Mouse (Mus musculus): ENCODE data around the gene Snn. TPM values are rescaled to one million over a fixed set of nuclear protein-coding genes. Genes with fewer than 3 reads are reported as not detected.

Gene Snn
- polyA plus RNA-seq, 2 experiments = 2.2 to 2.5 TPM

- WGBS (ENCODE audit: insufficient replicate concordance) = 60% methylated on average over 5 of the region's 5 CpGs
- Histone ChIP-seq H3K27ac (no peak overlapping the region), H3K27me3 (ENCODE audit: control insufficient read depth, insufficient read depth, low read length) (no peaks in the 10 kb centered on the region), H3K4me2 (ENCODE audit: low read depth) (no peak overlapping the region), H3K4me3 (ENCODE audit: insufficient read depth in 1 of 2, low read depth in 2 of 2, low read length in 2 of 2) (no peak overlapping the region), H3K9ac (replicated peaks) (no peak overlapping the region), H3K4me1 (replicated peaks; ENCODE audit: control insufficient read depth in 2 of 2, insufficient read depth in 2 of 2, low read length in 1 of 2) (no peaks in the 10 kb centered on the region), H3K9me3 (ENCODE audit: control insufficient read depth, low read length) (no peaks in the 10 kb centered on the region), H3K36me3 (replicated peaks; ENCODE audit: control insufficient read depth, insufficient read depth, low read depth) (no peaks in the 10 kb centered on the region)
- ATAC-seq (ENCODE audit: insufficient read depth) (no peak), DNase-seq (ENCODE audit: low read depth in 3 of 3, low spot score in 3 of 3) (no peak)
- no peak for TF ChIP-seq CTCF (IDR thresholded peaks at IDR 0.05; ENCODE audit: low read depth)
These were observed 4.8 kb upstream of the Snn start for GRCm38 (mm10) chr16:11055916-11056315.

- no peak overlapping the region for H3K9ac ChIP-seq (replicated peaks)
These were observed 2.3 kb downstream of the Snn start for GRCm38 (mm10) chr16:11062794-11063721.

GRCm38 (mm10) chr16:11064341-11064740 lies 3.6 kb downstream of the Snn start:
- no peak for TF ChIP-seq EP300 (IDR thresholded peaks at IDR 0.05; ENCODE audit: low read depth)
- no peak for TF ChIP-seq CTCF (IDR thresholded peaks at IDR 0.05; ENCODE audit: low read depth)

More at GRCm38 (mm10) chr16:11062794-11063721, 2.3 kb downstream of the Snn start:
- Histone ChIP-seq H3K36me3 (replicated peaks; ENCODE audit: control insufficient read depth, insufficient read depth, low read depth) (no peaks in the 10 kb centered on the region), H3K4me1 (replicated peaks; ENCODE audit: control insufficient read depth in 2 of 2, insufficient read depth in 2 of 2, low read length in 1 of 2) (peaks cover 4 to 5% of the 10 kb centered on the region in 2 experiments; a peak in 2 of 4 replicates), H3K4me3 (ENCODE audit: insufficient read depth in 1 of 2, low read depth in 2 of 2, low read length in 2 of 2) (no peak overlapping the region), H3K9me3 (ENCODE audit: control insufficient read depth, low read length) (no peaks in the 10 kb centered on the region), H3K27ac (no peak overlapping the region), H3K4me2 (ENCODE audit: low read depth) (no peak overlapping the region), H3K27me3 (ENCODE audit: control insufficient read depth, insufficient read depth, low read length) (peaks cover 16% of the 10 kb centered on the region)
- TF ChIP-seq EP300 (IDR thresholded peaks at IDR 0.05; ENCODE audit: low read depth) = no peak
- no peak for TF ChIP-seq CTCF (IDR thresholded peaks at IDR 0.05; ENCODE audit: low read depth)
- WGBS (ENCODE audit: insufficient replicate concordance) = 33% methylated on average over 13 of the region's 13 CpGs
- no peak for ATAC-seq (ENCODE audit: insufficient read depth)
- no peak for DNase-seq (ENCODE audit: low read depth in 3 of 3, low spot score in 3 of 3)

DNA sequence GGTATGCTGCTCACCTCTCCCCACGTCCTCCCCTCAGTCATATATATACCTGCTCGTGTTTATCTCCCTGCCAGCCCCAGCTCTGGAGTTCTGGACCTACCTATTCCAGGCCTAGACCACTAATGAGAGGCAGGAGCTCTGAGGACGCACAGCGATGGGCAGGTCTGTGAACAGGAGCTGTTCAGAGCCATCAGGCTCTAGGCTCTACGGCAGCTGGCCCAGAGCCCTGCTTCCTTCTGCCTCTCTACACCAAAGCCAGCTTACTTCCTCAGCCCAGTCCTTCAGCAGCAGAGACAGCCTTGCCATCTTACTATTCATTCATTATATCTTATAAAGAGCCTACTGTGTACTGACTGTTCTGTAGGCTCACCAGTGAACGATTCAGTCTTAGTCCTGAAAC lies 4.0 kb downstream of the Snn start:
- H3K9me3 ChIP-seq (ENCODE audit: control insufficient read depth, low read length) = no peaks in the 10 kb centered on the region
- H3K4me2 ChIP-seq (ENCODE audit: low read depth) = no peak overlapping the region
- ATAC-seq (ENCODE audit: insufficient read depth) (no peak), DNase-seq (ENCODE audit: low read depth in 3 of 3, low spot score in 3 of 3) (no peak)
- H3K36me3 ChIP-seq (replicated peaks; ENCODE audit: control insufficient read depth, insufficient read depth, low read depth) = no peaks in the 10 kb centered on the region
- no peak for TF ChIP-seq CTCF (IDR thresholded peaks at IDR 0.05; ENCODE audit: low read depth)
- TF ChIP-seq EP300 (IDR thresholded peaks at IDR 0.05; ENCODE audit: low read depth) = no peak
- H3K27me3 ChIP-seq (ENCODE audit: control insufficient read depth, insufficient read depth, low read length) = peaks cover 16% of the 10 kb centered on the region
- WGBS (ENCODE audit: insufficient replicate concordance) = 65% methylated on average over 6 of the region's 6 CpGs
- no peak overlapping the region for H3K27ac ChIP-seq
- peaks cover 5 to 7% of the 10 kb centered on the region in 2 experiments; a peak in 3 of 4 replicates for H3K4me1 ChIP-seq (replicated peaks; ENCODE audit: control insufficient read depth in 2 of 2, insufficient read depth in 2 of 2, low read length in 1 of 2)
- H3K9ac ChIP-seq (replicated peaks) = no peak overlapping the region
- no peak overlapping the region for H3K4me3 ChIP-seq (ENCODE audit: insufficient read depth in 1 of 2, low read depth in 2 of 2, low read length in 2 of 2)

More at GRCm38 (mm10) chr16:11064341-11064740, 3.6 kb downstream of the Snn start:
- H3K9me3 ChIP-seq (ENCODE audit: control insufficient read depth, low read length) = no peaks in the 10 kb centered on the region
- peaks cover 16% of the 10 kb centered on the region for H3K27me3 ChIP-seq (ENCODE audit: control insufficient read depth, insufficient read depth, low read length)
- H3K27ac ChIP-seq = no peak overlapping the region
- H3K36me3 ChIP-seq (replicated peaks; ENCODE audit: control insufficient read depth, insufficient read depth, low read depth) = no peaks in the 10 kb centered on the region
- no peak overlapping the region for H3K9ac ChIP-seq (replicated peaks)
- 64% methylated on average over 4 of the region's 4 CpGs for WGBS (ENCODE audit: insufficient replicate concordance)
- H3K4me2 ChIP-seq (ENCODE audit: low read depth) = no peak overlapping the region
- no peak overlapping the region for H3K4me3 ChIP-seq (ENCODE audit: insufficient read depth in 1 of 2, low read depth in 2 of 2, low read length in 2 of 2)
- H3K4me1 ChIP-seq (replicated peaks; ENCODE audit: control insufficient read depth in 2 of 2, insufficient read depth in 2 of 2, low read length in 1 of 2) = peaks cover 4 to 5% of the 10 kb centered on the region in 2 experiments; a peak in 3 of 4 replicates
- ATAC-seq (ENCODE audit: insufficient read depth) (no peak), DNase-seq (ENCODE audit: low read depth in 3 of 3, low spot score in 3 of 3) (no peak)

DNA sequence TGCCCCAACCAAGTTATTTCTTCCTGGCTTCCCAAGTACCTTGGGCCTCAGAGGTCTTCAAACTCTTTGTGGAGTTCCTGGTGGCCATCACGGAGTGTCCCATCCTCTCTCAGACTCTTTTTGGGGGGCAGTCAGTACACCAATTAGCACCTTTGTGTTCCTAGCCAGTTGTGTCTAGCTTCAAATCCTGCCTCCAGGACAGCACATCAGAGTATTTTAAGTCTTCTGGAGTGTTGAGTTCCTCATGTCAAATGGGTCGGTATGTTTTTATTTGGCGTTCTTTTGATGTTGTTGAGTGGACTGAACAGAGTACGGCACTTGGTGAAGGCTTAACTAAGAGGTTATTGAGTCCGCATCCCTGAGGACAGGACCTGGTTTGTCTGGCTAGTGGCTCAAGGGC lies 4.7 kb downstream of the Snn start:
- 62% methylated on average over 5 of the region's 5 CpGs for WGBS (ENCODE audit: insufficient replicate concordance)
- Histone ChIP-seq H3K4me3 (ENCODE audit: insufficient read depth in 1 of 2, low read depth in 2 of 2, low read length in 2 of 2) (no peak overlapping the region), H3K9me3 (ENCODE audit: control insufficient read depth, low read length) (no peaks in the 10 kb centered on the region), H3K4me2 (ENCODE audit: low read depth) (peak overlapping the region; percentile 86), H3K27ac (no peak overlapping the region), H3K4me1 (replicated peaks; ENCODE audit: control insufficient read depth in 2 of 2, insufficient read depth in 2 of 2, low read length in 1 of 2) (peaks cover 5 to 10% of the 10 kb centered on the region in 2 experiments; a peak in 3 of 4 replicates), H3K27me3 (ENCODE audit: control insufficient read depth, insufficient read depth, low read length) (peaks cover 16% of the 10 kb centered on the region), H3K9ac (replicated peaks) (no peak overlapping the region), H3K36me3 (replicated peaks; ENCODE audit: control insufficient read depth, insufficient read depth, low read depth) (no peaks in the 10 kb centered on the region)
- ATAC-seq (ENCODE audit: insufficient read depth) = no peak
- TF ChIP-seq CTCF (IDR thresholded peaks at IDR 0.05; ENCODE audit: low read depth) (no peak), EP300 (IDR thresholded peaks at IDR 0.05; ENCODE audit: low read depth) (no peak)
- no peak for DNase-seq (ENCODE audit: low read depth in 3 of 3, low spot score in 3 of 3)
